Mouse (Mus musculus): ENCODE measurements around the gene Tmem253.
"Not testable (repeated sequence)": the region's sequence is repeated elsewhere in the genome, so short reads cannot be mapped to it uniquely, and the experiment has no call there.

Gene Tmem253

GRCm38 (mm10) chr14:52022244-52022708 is 6.8 kb downstream of the Tmem253 start:
- DNase-seq: no peak

DNA sequence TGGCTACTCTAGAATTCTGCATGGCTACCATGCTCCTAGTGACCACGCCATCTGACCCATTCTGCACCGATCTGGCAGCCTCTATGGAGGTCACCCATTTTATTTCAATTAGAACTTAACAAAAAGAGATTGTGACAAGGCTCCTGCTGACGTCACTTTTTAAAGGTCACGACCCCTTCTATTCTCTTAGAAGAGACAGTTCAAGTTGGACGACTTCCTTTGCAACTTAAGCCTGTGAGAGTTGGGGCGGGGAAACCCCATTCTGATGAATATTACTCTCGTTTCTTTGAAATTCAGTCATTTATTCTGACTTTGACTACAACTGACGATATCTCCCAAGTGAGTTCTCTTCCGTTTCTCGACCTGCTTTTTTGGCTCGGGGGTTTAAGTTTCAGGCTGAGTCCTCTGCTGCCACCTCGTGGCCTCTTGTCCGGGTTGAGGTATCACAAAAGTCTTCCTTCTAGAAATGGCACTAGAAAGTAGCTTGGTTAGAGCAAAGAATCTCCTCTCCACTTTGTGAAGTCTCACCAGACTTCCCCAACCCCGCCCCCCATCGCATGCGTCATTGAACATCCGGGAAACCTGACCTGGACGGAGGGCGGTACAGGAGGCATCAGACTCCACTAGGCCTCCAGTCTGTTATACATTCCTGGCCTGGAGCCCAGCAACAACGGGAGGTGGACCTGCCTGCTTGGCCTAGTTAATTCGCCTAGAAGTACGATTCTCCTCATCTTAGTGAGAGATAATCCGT is 7.4 kb downstream of the Tmem253 start:
- DNase-seq: peak; percentile 93 to 98

- DNase-seq: no peak
Measured at GRCm38 (mm10) chr14:52024133-52024532, 8.7 kb downstream of the Tmem253 start.

GRCm38 (mm10) chr14:52026342-52026741 is 10.9 kb downstream of the Tmem253 start:
- no peak for DNase-seq

- DNase-seq: no peak
Measured at GRCm38 (mm10) chr14:52035926-52036325, 20.5 kb downstream of the Tmem253 start.

GRCm38 (mm10) chr14:52039332-52039731 is 23.9 kb downstream of the Tmem253 start:
- no peak for DNase-seq

- not testable (repeated sequence) for DNase-seq
Measured at GRCm38 (mm10) chr14:52042359-52042758, 26.9 kb downstream of the Tmem253 start, which contains the start of gene Olfr221. Olfr221 (minus strand) TSS chr14:52042459.

DNA sequence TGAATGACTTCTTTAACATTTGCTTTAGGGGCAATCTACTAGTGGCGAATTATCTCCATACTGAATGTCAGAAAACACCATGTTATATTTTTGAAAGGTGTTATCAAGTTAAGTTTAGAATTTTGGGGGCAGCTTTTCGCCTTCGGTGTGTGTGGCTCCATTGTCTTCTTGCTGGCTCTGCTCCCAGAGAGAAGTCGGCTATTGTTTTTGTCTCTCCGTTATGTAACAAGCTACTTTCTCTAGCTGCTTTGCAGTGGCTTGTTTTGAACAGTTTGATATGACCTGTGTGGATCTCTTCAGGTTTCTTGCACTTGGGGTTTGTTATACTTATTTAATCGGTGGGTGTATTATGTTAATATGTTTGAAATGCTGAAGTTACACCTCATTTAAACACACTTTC is 28.0 kb downstream of the Tmem253 start:
- no peak for DNase-seq

DNA sequence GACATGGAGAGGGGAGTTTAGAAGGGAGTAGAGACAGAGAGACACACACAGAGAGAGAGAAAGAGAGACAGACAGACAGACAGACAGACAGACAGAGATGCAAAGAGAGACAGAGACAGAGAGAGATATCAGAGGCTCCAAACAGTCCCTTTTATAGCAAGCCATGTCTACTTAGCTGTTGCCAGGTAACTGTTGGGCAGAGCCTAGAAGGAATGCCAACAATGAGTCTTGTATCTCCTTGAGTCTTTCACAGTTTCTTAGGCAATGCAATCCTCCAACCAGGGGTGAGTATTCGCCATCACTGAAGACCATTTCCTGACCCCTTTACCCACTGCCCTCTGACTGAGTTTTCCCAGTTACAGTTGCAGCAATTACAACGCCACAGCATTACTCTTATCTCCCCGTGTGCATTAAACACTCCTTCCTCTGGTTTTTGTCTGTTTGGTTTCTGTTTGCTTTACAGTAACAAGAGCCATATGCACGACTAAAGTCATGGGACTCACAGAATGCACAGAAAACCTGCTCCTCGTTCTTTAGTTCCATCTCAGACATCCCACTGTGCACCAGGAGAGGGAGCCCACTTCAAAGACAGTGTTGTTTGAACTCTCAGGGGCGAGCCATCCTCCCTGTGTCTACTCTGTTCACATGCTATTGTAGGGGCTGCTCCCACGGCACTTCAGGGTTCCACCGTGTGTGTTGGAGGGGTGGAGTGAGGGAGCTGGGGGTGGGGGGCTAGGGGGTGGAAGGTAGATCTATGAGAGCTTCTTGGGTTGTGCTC is 29.6 kb downstream of the Tmem253 start:
- peak; percentile 69 to 73 for DNase-seq

DNA sequence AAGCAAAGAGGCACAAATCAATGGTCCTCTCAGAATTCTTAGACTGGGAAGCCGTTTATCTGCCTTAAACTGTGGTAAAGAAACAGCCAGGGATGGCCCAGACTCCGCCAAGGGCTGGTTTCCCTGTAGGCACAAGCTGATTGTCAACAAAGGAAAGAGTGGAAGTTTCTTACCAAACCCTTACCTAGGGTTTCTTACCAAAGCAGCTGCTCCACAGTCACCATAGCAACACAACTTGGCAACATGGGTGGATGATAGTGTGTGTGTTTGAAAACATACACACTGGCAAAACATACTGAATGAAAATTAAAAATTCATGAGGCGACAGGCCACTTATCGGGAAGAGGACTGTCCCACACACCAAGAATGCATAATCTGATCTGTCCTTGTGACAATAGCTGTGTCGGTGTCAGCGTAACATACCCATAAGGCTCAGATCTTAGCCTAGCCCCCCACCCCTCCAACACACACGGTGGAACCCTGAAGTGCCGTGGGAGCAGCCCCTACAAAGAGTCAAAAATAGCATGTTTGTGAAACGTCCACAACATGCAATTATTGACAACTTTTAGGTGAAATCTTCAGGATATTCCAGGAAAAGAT is 30.6 kb downstream of the Tmem253 start:
- DNase-seq: peak in 1 of 2 experiments; percentile 10

- DNase-seq: not testable (repeated sequence)
Measured at GRCm38 (mm10) chr14:52052720-52053119, 37.3 kb downstream of the Tmem253 start.

GRCm38 (mm10) chr14:52059982-52060381 is 44.5 kb downstream of the Tmem253 start:
- DNase-seq: peak; percentile 50 to 66

- peak; percentile 94 to 98 for DNase-seq
Measured at GRCm38 (mm10) chr14:52060800-52061199, 45.3 kb downstream of the Tmem253 start.

DNA sequence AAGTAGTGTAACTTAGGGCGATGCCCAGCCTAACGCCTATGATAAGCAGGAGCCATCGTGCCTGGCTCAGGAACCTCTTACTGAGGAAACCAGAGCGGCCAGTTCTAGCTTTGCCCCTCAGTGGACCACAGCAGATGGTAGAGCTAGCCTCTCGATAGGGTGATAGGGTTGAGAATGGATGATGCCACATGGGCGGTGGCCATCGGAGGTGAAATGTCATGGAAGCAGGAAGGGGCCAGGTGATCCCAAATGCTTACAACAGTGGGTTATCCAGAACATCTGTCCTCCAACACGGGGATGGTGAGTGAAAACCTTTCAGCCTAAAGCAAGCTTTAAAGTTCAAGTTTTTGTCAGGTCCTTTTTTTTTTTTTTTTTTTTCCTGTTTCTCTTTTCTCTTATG is 46.3 kb downstream of the Tmem253 start:
- DNase-seq: peak; percentile 52 to 65

DNA sequence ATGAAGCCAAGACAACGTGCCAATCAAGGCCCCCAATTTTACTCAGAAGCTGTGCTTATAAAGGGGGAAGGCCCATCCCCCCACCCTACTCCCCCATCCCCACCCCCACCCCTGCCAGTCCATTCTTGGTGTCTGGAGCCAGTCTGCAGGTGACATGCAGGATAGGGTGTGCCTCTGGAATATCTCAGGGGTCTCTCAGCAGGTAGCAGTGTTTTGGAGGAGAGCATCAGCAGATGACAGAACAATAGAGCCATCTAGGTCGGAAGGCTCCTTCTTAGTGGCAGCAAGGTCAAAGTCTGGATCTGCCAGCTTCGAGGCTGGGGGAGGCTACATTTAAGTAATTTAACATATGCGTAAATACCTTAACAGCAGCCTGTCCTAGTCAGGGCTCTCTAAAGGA is 50.7 kb downstream of the Tmem253 start:
- DNase-seq: no peak
